Mouse (Mus musculus) small intestine, adult 2 months (tissue): ENCODE data around the gene Tmem234.

ENCODE experiments used
- CTCF ChIP-seq: fragments of 200-500 bp; IDR thresholded peaks from 2 replicates; pipeline ENCODE4 v1.5.1; 2012; ENCODE audit warnings: low read depth, mild to moderate bottlenecking, control low read depth, inconsistent platforms, low read length, moderate library complexity, mixed read lengths; ENCODE audit not compliant: insufficient replicate concordance, insufficient read length; ENCODE audit errors: extremely low read depth
- POLR2A ChIP-seq: fragments of 200-500 bp; IDR thresholded peaks from 2 replicates; pipeline ENCODE4 v1.6.1; 2012; ENCODE audit warnings: low read depth, mild to moderate bottlenecking, control low read depth, inconsistent platforms, low read length, moderate library complexity

DNA sequence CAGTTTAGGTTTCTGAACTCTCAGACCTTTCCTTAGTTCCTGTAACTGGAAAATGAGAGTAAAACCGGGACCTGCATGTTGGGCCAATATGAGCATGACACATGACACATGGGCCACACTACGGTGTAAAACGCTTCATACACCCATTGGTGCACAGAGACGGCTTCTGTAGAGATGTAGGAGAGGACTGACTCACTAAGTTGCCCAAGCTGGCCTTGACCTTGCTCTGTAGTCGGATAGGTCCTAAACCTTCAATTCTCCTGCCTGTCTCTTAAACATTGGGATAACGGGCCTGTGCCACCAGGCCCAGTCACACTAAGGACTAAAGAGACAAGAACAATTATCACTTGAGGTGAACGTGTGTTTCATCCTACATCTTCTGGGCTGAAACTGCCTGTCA is 32.1 kb upstream of the Tmem234 start:
- TF ChIP-seq CTCF (no peak), POLR2A (no peak)
